Mouse (Mus musculus) CH12.LX (cell line): Measurements from ENCODE around the gene Pou6f2.

Experiments
- CTCF ChIP-seq, 2 experiments: IDR thresholded peaks in 1 of 2; conservative IDR thresholded peaks in 1 of 2; 2 replicates each; pipeline ENCODE4 v1.5.1; 2011 to 2012; ENCODE audit warnings: low read depth in 2 of 2, low read length in 2 of 2, improper control_type of control experiment in 1 of 2, inconsistent platforms in 1 of 2, mild to moderate bottlenecking in 1 of 2, moderate library complexity in 1 of 2
- E2F4 ChIP-seq: IDR thresholded peaks from 2 replicates; pipeline ENCODE4 v1.6.1; 2011; ENCODE audit warnings: low read depth, low read length, improper control_type of control experiment; ENCODE audit not compliant: insufficient replicate concordance
- EP300 ChIP-seq: IDR thresholded peaks from 2 replicates; pipeline ENCODE4 v1.6.1; 2011; ENCODE audit warnings: low read length, improper control_type of control experiment
- KAT2A ChIP-seq: IDR thresholded peaks from 2 replicates; pipeline ENCODE4 v1.6.1; 2012; ENCODE audit warnings: low read length, improper control_type of control experiment, inconsistent platforms; ENCODE audit not compliant: insufficient replicate concordance
- MAFK ChIP-seq: IDR thresholded peaks from 2 replicates; pipeline ENCODE4 v1.6.1; 2011; ENCODE audit warnings: low read length, improper control_type of control experiment; ENCODE audit not compliant: insufficient replicate concordance
- MAX ChIP-seq: IDR thresholded peaks from 2 replicates; pipeline ENCODE4 v1.6.1; 2011; ENCODE audit warnings: low read length, improper control_type of control experiment
- MYC ChIP-seq: IDR thresholded peaks from 2 replicates; pipeline ENCODE4 v1.6.1; 2011; ENCODE audit warnings: low read depth, mild to moderate bottlenecking, improper control_type of control experiment, low read length
- NRF1 ChIP-seq: IDR thresholded peaks from 2 replicates; pipeline ENCODE4 v1.6.1; 2014; ENCODE audit warnings: low read depth, mild to moderate bottlenecking, inconsistent platforms, low read length, improper control_type of control experiment, moderate library complexity
- POLR2A ChIP-seq: IDR thresholded peaks from 2 replicates; pipeline ENCODE4 v1.6.1; 2011; ENCODE audit warnings: low read depth, mild to moderate bottlenecking, improper control_type of control experiment, low read length
- SIN3A ChIP-seq: IDR thresholded peaks from 2 replicates; pipeline ENCODE4 v1.6.1; 2012; ENCODE audit warnings: low read length, improper control_type of control experiment, inconsistent platforms
- TCF12 ChIP-seq: IDR thresholded peaks from 2 replicates; pipeline ENCODE4 v1.6.1; 2014; ENCODE audit warnings: low read depth, mild to moderate bottlenecking, inconsistent platforms, low read length, improper control_type of control experiment
- ZMIZ1 ChIP-seq: IDR thresholded peaks from 2 replicates; pipeline ENCODE4 v1.6.1; 2012; ENCODE audit warnings: low read depth, mild to moderate bottlenecking, inconsistent platforms, low read length, improper control_type of control experiment

- no peak for TF ChIP-seq CTCF (conservative IDR thresholded peaks at IDR 0.05 in 1 of 2, IDR thresholded peaks at IDR 0.05 in 1 of 2; ENCODE audit: low read depth in 2 of 2, low read length in 2 of 2)
- no peak for TF ChIP-seq POLR2A
- TF ChIP-seq NRF1 = no peak
- no peak for TF ChIP-seq MAX
- TF ChIP-seq E2F4 = no peak
- TF ChIP-seq MAFK = no peak
- TF ChIP-seq KAT2A = no peak
- no peak for TF ChIP-seq SIN3A
- no peak for TF ChIP-seq TCF12
- no peak for TF ChIP-seq EP300
- TF ChIP-seq ZMIZ1 = no peak
- no peak for TF ChIP-seq MYC
These were observed 42.4 kb upstream of the Pou6f2 start for GRCm38 (mm10) chr13:18439858-18440257.
